Mouse (Mus musculus): ENCODE data around the gene Ubxn2a. TPM values are rescaled to one million over a fixed set of nuclear protein-coding genes. Genes with fewer than 3 reads are reported as not detected.

Ubxn2a gene
- total RNA-seq, 2 experiments from 2014 or later: 83.8 to 96.3 TPM

GRCm38 (mm10) chr12:4879048-4879447 is 28.5 kb downstream of the Ubxn2a start:
- DNase-seq: no peak

DNA sequence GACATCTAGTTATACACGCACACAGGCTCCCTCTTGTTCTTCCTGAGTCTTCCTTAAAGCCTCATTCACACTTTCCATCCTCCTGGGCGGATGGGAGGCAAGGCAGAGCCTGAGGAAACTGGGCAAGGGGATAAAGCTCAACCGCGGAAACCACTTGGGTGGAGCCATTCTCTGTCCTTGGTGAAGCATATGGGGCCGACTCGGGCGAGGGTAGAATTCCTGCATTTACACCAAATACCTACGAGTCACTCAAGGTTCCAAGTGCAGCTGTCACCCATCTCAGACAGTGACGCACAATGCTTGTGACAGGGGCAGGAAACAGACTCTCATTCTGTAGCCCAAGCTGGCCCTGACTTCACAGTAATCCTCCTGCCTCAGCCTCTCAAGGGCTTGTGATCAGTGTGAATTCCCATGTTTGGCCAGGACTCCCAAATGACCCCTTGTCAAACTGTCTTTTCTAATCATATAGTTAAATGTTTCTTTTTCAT is 29.2 kb downstream of the Ubxn2a start:
- DNase-seq: no peak

GRCm38 (mm10) chr12:4875623-4876022 is 31.9 kb downstream of the Ubxn2a start:
- DNase-seq: no peak

DNA sequence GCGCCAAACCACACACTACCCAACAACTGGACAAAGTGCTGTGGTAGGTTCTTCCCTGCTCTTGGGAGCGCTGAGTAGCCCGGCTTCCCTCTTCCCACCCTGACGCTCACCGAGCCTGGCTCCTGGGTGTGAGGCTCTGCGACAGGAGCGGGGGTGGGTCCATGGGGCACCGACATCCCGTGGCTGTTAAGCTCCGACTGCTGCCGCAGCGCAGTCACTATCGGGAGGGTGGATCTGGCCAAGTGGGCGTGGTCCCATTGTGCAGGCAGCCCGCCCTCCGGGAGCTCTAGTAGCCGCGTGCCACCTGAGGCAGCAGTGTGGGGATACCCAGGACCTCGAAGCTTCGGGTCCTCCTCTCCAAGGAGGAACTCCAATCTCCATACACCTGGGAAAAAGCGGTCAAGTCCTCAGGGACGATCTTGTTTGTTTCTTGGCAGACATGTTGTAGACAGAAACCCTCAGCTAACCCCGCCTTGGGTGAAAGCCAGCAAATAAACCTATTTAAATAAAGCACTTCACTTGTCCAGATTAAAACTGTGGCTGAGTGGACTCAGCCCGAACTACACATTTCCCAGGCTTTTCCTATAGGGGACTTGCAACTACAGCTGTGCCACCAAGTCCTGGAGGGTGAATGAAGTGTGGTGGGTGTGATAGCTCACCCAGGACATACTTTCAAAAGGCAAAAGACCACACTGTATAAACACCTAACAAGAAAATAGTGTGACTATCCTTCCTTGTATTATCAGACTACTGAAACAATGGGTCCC is 33.2 kb downstream of the Ubxn2a start, which contains the start of gene Mfsd2b:
Gene Mfsd2b (minus strand): TSS at position 199 of the 767 bp plus-strand sequence.
- peak; percentile 52 for DNase-seq

- DNase-seq: no peak
Measured at GRCm38 (mm10) chr12:4873531-4873930, 34.0 kb downstream of the Ubxn2a start.

- no peak for DNase-seq
Measured at GRCm38 (mm10) chr12:4872983-4873477, 34.5 kb downstream of the Ubxn2a start.

DNA sequence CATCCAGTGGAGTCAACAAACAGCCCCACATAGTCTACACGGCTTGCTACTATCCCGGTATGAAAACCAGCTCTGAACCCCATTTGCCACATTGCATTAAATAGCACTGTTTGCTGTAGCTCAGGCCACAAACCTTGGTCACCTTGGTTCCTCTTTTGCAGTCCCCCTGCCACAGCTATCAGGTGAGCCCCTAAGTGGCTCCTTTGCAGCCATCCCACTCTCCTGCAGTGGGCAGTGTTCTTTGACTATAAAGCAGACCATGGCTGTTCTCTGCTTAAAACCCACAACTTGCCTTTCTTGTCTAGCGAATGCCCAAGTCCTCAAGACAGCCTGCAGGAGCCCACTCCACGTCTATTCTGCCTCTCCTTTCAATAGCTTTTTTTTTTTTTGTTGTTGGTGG is 35.2 kb downstream of the Ubxn2a start:
- DNase-seq: no peak

GRCm38 (mm10) chr12:4871260-4871659 is 36.2 kb downstream of the Ubxn2a start:
- DNase-seq: no peak

DNA sequence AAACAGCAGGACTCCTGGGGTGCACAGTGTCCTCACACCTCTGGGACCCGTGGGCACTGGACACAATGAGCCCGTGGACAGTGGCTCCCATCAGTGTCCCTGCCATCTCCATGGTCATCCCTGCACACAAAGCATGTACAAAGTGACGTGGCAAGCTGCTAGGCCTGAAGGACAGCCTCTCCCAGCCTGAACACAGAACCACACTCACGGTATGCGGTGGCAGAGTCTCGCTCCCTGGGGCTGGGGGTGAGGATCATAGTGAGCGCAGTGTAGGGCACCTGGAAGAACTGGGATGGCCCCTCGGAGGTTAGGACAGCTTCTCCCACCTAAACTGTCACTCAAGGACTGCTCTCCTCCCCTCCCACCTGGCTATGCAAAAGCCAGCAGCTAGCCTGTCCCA is 38.6 kb downstream of the Ubxn2a start:
- no peak for DNase-seq

- no peak for DNase-seq
Measured at GRCm38 (mm10) chr12:4864338-4864690, 43.2 kb downstream of the Ubxn2a start.

- DNase-seq: no peak
Measured at GRCm38 (mm10) chr12:4863654-4864337, 43.7 kb downstream of the Ubxn2a start.

DNA sequence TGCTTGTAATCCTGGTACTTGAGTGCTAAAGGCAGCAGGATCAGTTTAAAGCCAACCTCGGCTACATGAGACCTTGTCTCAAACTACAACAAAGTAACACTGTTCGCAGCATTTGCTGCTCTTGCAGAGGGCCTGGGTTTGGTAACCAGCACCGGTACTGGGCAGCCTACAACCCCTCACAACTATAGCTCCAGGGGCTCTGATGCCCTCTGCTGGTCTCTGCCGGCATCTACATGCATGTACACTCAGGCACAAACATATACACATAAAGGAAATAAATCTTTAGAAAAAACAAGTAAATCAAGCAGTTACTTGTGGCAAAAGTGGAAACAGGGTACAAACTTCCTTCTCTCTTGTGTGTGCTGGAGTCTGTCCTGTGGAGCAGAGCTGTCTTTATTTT is 44.8 kb downstream of the Ubxn2a start:
- DNase-seq: no peak

DNA sequence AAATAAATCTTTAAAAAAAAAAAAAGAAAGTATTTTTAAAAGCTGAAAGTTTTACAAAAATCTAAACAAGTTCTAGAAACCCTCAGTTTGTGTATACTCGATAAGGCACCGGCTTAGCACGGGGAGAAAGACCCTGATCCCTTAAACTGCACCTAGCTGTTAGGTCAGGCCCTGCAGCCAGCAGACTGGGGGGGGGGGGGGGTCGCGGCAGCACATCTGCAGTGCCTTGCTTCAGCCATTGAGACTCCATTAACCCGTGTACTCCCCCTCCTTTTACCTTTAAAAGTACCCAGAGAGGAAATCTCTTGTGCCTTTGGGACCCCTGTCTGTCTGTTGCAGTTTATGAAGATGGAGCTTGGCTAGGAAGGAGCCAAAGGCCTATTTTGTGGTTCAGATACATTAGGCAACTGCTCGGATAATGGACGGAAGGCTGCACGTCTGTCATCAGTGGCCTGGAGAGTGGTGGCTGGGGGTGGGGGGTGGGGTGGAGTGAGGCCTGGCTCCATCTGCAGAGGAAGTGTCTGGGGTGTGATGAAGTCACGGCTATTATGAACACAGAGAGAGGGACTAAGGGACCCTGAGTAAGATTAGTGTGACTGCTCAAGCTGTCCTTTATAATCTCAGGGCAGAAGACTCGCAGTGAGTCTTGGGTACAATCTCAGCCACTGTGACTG is 48.1 kb downstream of the Ubxn2a start:
- no peak for DNase-seq

- DNase-seq: no peak
Measured at GRCm38 (mm10) chr12:4856834-4857233, 50.7 kb downstream of the Ubxn2a start.

DNA sequence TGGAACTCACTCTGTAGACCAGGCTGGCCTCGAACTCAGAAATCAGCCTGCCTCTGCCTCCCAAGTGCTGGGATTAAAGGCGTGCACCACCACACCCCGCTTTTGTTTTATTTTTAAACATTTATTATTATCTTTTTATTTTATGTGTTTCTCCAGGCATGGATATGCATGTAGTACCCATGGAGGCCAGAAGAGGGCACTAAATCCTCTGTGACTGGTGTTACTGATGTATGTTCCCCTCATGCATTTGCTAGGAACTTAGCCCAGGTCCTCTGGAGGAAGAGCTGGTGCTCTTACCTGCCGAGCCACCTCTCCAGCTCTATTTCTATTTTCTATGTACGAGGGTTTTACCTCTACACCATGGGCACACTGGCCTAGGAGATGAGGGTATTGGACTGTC is 51.3 kb downstream of the Ubxn2a start:
- no peak for DNase-seq

- DNase-seq: no peak
Measured at GRCm38 (mm10) chr12:4843741-4844140, 63.8 kb downstream of the Ubxn2a start.

GRCm38 (mm10) chr12:4842890-4843597 is 64.5 kb downstream of the Ubxn2a start, which contains the start of gene Wdcp:
Gene Wdcp (plus strand): TSS chr12:4843303.
- peak; percentile 88 for DNase-seq

DNA sequence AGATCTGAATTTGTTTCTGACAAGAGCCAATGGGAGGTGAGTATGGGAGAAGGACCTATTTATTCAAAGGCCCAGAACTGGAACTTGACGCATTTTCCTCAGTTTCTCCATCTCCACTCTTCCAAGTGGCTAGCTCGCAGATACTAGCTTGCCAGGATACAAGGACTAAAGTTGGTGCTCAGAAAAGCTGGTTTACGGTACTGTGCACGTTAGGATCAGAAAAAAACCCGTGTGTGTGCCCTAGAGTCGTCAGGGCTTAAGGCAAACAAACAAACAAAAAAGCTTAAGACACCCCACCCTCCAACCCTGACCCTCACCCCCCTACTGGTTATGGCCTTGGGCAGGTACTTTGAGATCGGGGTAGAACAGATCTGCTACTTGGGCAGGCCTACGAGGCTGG is 65.0 kb downstream of the Ubxn2a start:
- no peak for DNase-seq

GRCm38 (mm10) chr12:4841392-4841887 is 66.1 kb downstream of the Ubxn2a start, which contains the start of gene Fkbp1b:
Gene Fkbp1b (minus strand): TSS chr12:4841591.
- DNase-seq: peak; percentile 62

DNA sequence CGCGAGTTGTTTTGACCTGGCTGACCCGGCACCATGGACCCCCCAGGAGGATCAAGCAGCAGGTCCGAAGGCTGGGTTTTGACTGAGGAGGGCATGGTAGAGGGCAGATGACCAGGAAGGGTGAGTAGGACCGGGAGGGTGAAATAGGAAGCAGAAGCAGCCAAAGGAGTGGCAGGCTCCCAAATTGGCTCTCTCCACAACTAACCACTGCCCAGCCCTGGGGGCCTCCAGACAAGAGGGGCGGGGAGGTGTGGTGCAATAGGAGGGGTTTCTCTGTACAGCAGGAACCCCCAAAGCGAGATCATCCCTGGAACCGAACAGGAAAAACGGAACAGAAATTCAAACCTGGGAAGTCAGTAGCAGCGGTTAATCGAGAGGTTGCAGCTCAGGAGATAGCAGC is 66.8 kb downstream of the Ubxn2a start:
- peak; percentile 15 for DNase-seq

GRCm38 (mm10) chr12:4840010-4840409 is 67.5 kb downstream of the Ubxn2a start:
- DNase-seq: no peak

GRCm38 (mm10) chr12:4836959-4837358 is 70.5 kb downstream of the Ubxn2a start:
- DNase-seq: no peak

Measured in gastrocnemius, postnatal 25 days (tissue).